Mouse (Mus musculus): ENCODE measurements around the gene Kdm2b. TPM values are rescaled to one million over a fixed set of nuclear protein-coding genes. Genes with fewer than 3 reads are reported as not detected.
A peak's percentile ranks its signal among the peaks of the same experiment; 100 is the strongest.

Gene Kdm2b
- total and polyA plus RNA-seq, 3 experiments, result 29.2 to 48.9 TPM; not detected in 1

GRCm38 (mm10) chr5:122903165-122903564, 86.5 kb downstream of the Kdm2b start:
- H3K79me2 ChIP-seq (ENCODE audit: control insufficient read depth, insufficient read depth, low read length, poor library complexity), result peaks cover 13% of the 10 kb centered on the region
- TF ChIP-seq MYB (IDR thresholded peaks at IDR 0.05; ENCODE audit: low read depth, low read length) (0 out of 2 replicates have a peak, but pooled peaks have one; percentile 29), EP300 (IDR thresholded peaks at IDR 0.05; ENCODE audit: low read depth in 1 of 2, low read length in 2 of 2) (peak; percentile 61 to 71), NRF1 (IDR thresholded peaks at IDR 0.05; ENCODE audit: insufficient read depth, low read depth, low read length, poor library complexity, severe bottlenecking) (no peak), ETS1 (IDR thresholded peaks at IDR 0.05; ENCODE audit: low read depth, low read length) (0 out of 2 replicates have a peak, but pooled peaks have one; percentile 12), TAL1 (IDR thresholded peaks at IDR 0.05; ENCODE audit: low read length) (peak; percentile 57; the same call in 1 of the 2 replicates), MYC (IDR thresholded peaks at IDR 0.05; ENCODE audit: low read depth, low read length) (no peak), JUND (IDR thresholded peaks at IDR 0.05; ENCODE audit: low read depth, low read length) (no peak), CTCF (IDR thresholded peaks at IDR 0.05 in 2 of 3, conservative IDR thresholded peaks at IDR 0.05 in 1 of 3; ENCODE audit: control insufficient read depth in 1 of 3, insufficient read depth in 1 of 3, low read depth in 2 of 3, low read length in 3 of 3, poor library complexity in 1 of 3, severe bottlenecking in 1 of 3) (no peak), TCF12 (IDR thresholded peaks at IDR 0.05; ENCODE audit: low read depth, low read length) (peak; percentile 78), GATA1 (IDR thresholded peaks at IDR 0.05; ENCODE audit: low read depth, low read length) (peak; percentile 46; the same call in 1 of the 2 replicates)
- H3K4me3 ChIP-seq (ENCODE audit: control insufficient read depth in 1 of 2, insufficient read depth in 1 of 2, low read depth in 2 of 2, low read length in 2 of 2), result no peak overlapping the region
- peak; percentile 41 for DNase-seq (ENCODE audit: low read depth, low spot score)
- H3K9me3 ChIP-seq (replicated peaks; ENCODE audit: insufficient read depth, low read length), result no peaks in the 10 kb centered on the region
- H3K27ac ChIP-seq (ENCODE audit: control insufficient read depth, low read depth, low read length), result peak overlapping the region; percentile 34; the same call in 1 of the 2 replicates
- H3K4me1 ChIP-seq (ENCODE audit: control insufficient read depth in 1 of 2, insufficient read depth in 2 of 2, low read length in 2 of 2), result peaks cover 11 to 33% of the 10 kb centered on the region in 2 experiments
- H3K36me3 ChIP-seq (ENCODE audit: control insufficient read depth in 1 of 2, insufficient read depth in 2 of 2, low read length in 2 of 2), result peaks cover 0 to 30% of the 10 kb centered on the region in 2 experiments; a peak in 2 of 4 replicates
- H3K27me3 ChIP-seq (ENCODE audit: control insufficient read depth in 1 of 2, insufficient read depth in 2 of 2, low read length in 2 of 2), result no peaks in the 10 kb centered on the region
- no peak overlapping the region for H3K9ac ChIP-seq (ENCODE audit: control insufficient read depth, low read depth, low read length, poor library complexity, severe bottlenecking)

- Histone ChIP-seq H3K27me3 (ENCODE audit: control insufficient read depth in 1 of 2, insufficient read depth in 2 of 2, low read length in 2 of 2) (no peaks in the 10 kb centered on the region), H3K9ac (ENCODE audit: control insufficient read depth, low read depth, low read length, poor library complexity, severe bottlenecking) (no peak overlapping the region), H3K36me3 (ENCODE audit: control insufficient read depth in 1 of 2, insufficient read depth in 2 of 2, low read length in 2 of 2) (peaks cover 0 to 30% of the 10 kb centered on the region in 2 experiments; a peak in 2 of 4 replicates), H3K79me2 (ENCODE audit: control insufficient read depth, insufficient read depth, low read length, poor library complexity) (peaks cover 17% of the 10 kb centered on the region), H3K4me1 (ENCODE audit: control insufficient read depth in 1 of 2, insufficient read depth in 2 of 2, low read length in 2 of 2) (peaks cover 11 to 33% of the 10 kb centered on the region in 2 experiments), H3K4me3 (ENCODE audit: control insufficient read depth in 1 of 2, insufficient read depth in 1 of 2, low read depth in 2 of 2, low read length in 2 of 2) (peak overlapping the region in 1 of 2 experiments; percentile 14; a peak in 1 of 4 replicates), H3K9me3 (replicated peaks; ENCODE audit: insufficient read depth, low read length) (no peaks in the 10 kb centered on the region), H3K27ac (ENCODE audit: control insufficient read depth, low read depth, low read length) (peak overlapping the region; percentile 31)
- TF ChIP-seq TCF12 (IDR thresholded peaks at IDR 0.05; ENCODE audit: low read depth, low read length), result peak; percentile 42; the same call in 1 of the 2 replicates
- TF ChIP-seq TAL1 (IDR thresholded peaks at IDR 0.05; ENCODE audit: low read length), result peak; percentile 25
- TF ChIP-seq GATA1 (IDR thresholded peaks at IDR 0.05; ENCODE audit: low read depth, low read length), result peak; percentile 61; the same call in 1 of the 2 replicates
- no peak for TF ChIP-seq UBTF (IDR thresholded peaks at IDR 0.05; ENCODE audit: borderline replicate concordance, insufficient read depth, low read depth, low read length)
- TF ChIP-seq EP300 (IDR thresholded peaks at IDR 0.05; ENCODE audit: low read depth in 1 of 2, low read length in 2 of 2), result peak; percentile 2 to 48; a peak in 2 of 4 replicates
- TF ChIP-seq ZC3H11A (IDR thresholded peaks at IDR 0.05; ENCODE audit: low read depth, low read length), result no peak
- no peak for TF ChIP-seq ZNF384 (IDR thresholded peaks at IDR 0.05; ENCODE audit: low read depth, low read length)
- TF ChIP-seq JUND (IDR thresholded peaks at IDR 0.05; ENCODE audit: low read depth, low read length), result no peak
- DNase-seq (ENCODE audit: low read depth, low spot score), result peak; percentile 43
These were observed 87.4 kb downstream of the Kdm2b start for GRCm38 (mm10) chr5:122902228-122902627.

Data from MEL (cell line).